Mouse (Mus musculus): ENCODE results near the gene Kcnip3. TPM values are rescaled to one million over a fixed set of nuclear protein-coding genes. Genes with fewer than 3 reads are reported as not detected.

Gene Kcnip3
- polyA plus RNA-seq, 1 experiment = 0.28 TPM

GRCm38 (mm10) chr2:127506131-127506632 lies 15.7 kb downstream of the Kcnip3 start:
- Histone ChIP-seq H3K27me3 (ENCODE audit: control insufficient read depth, insufficient read depth, insufficient read length) (peaks cover 75% of the 10 kb centered on the region), H3ac (ENCODE audit: control insufficient read depth, insufficient read length) (no peak overlapping the region), H3K4me2 (ENCODE audit: low read depth) (no peak overlapping the region), H3K36me3 (ENCODE audit: control insufficient read depth, insufficient read depth) (no peaks in the 10 kb centered on the region), H3K79me2 (ENCODE audit: control insufficient read depth, insufficient read depth) (no peaks in the 10 kb centered on the region), H3K4me3 (no peak overlapping the region)
- TF ChIP-seq CEBPB (IDR thresholded peaks at IDR 0.05; ENCODE audit: insufficient read depth, poor library complexity, severe bottlenecking) = no peak
- no peak for TF ChIP-seq E2F4 (IDR thresholded peaks at IDR 0.05; ENCODE audit: insufficient read depth)
- TF ChIP-seq SRF (IDR thresholded peaks at IDR 0.05; ENCODE audit: control insufficient read depth, insufficient read length, low read depth) = no peak
- TF ChIP-seq POLR2AphosphoS2 (IDR thresholded peaks at IDR 0.05; ENCODE audit: insufficient read length, low read depth) = no peak
- no peak for TF ChIP-seq USF1 (IDR thresholded peaks at IDR 0.05; ENCODE audit: low read depth)
- TF ChIP-seq MYOD1 (IDR thresholded peaks at IDR 0.05; ENCODE audit: control insufficient read depth in 1 of 3, insufficient read length in 2 of 3, low read depth in 2 of 3) = no peak
- no peak for TF ChIP-seq TCF12 (IDR thresholded peaks at IDR 0.05; ENCODE audit: insufficient read depth, poor library complexity, severe bottlenecking)
- no peak for TF ChIP-seq MYOG (IDR thresholded peaks at IDR 0.05; ENCODE audit: control insufficient read depth in 1 of 3, insufficient read depth in 1 of 3, insufficient read length in 2 of 3, low read depth in 2 of 3)
- no peak for TF ChIP-seq TCF3 (IDR thresholded peaks at IDR 0.05; ENCODE audit: insufficient read length, low read depth)
- TF ChIP-seq POLR2A (IDR thresholded peaks at IDR 0.05; ENCODE audit: insufficient read length, low read depth) = no peak
- no peak for TF ChIP-seq MAX (IDR thresholded peaks at IDR 0.05; ENCODE audit: low read depth)

DNA sequence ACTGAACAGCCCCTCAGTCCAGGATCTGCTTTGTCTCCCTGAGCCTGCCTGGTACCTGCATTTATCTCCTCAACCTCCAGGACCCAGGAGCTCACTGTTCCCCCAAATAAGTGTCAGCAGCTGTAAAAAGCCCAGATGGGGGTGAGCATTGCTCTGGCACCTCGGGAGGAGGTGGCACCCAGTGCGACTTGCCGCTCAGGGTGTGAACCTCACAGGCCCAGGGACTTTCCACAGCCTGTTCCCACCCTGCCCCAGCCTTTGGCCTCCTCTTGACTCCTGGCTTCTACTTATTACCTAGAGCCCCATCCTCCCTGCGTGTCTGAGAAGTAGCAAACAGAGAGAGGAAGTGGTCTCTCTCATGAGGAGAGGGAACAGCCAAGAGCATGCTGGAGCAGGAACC lies 16.7 kb downstream of the Kcnip3 start:
- Histone ChIP-seq H3K27me3 (ENCODE audit: control insufficient read depth, insufficient read depth, insufficient read length) (peaks cover 65% of the 10 kb centered on the region), H3ac (ENCODE audit: control insufficient read depth, insufficient read length) (no peak overlapping the region), H3K79me2 (ENCODE audit: control insufficient read depth, insufficient read depth) (no peaks in the 10 kb centered on the region), H3K4me2 (ENCODE audit: low read depth) (no peak overlapping the region), H3K4me3 (no peak overlapping the region), H3K36me3 (ENCODE audit: control insufficient read depth, insufficient read depth) (no peaks in the 10 kb centered on the region)
- no peak for TF ChIP-seq MYOD1 (IDR thresholded peaks at IDR 0.05; ENCODE audit: control insufficient read depth in 1 of 3, insufficient read length in 2 of 3, low read depth in 2 of 3)
- TF ChIP-seq SRF (IDR thresholded peaks at IDR 0.05; ENCODE audit: control insufficient read depth, insufficient read length, low read depth) = no peak
- TF ChIP-seq TCF12 (IDR thresholded peaks at IDR 0.05; ENCODE audit: insufficient read depth, poor library complexity, severe bottlenecking) = no peak
- no peak for TF ChIP-seq USF1 (IDR thresholded peaks at IDR 0.05; ENCODE audit: low read depth)
- TF ChIP-seq REST (IDR thresholded peaks at IDR 0.05; ENCODE audit: insufficient read depth, insufficient read length) = no peak
- TF ChIP-seq CEBPB (IDR thresholded peaks at IDR 0.05; ENCODE audit: insufficient read depth, poor library complexity, severe bottlenecking) = no peak
- TF ChIP-seq POLR2AphosphoS2 (IDR thresholded peaks at IDR 0.05; ENCODE audit: insufficient read length, low read depth) = no peak
- TF ChIP-seq TCF3 (IDR thresholded peaks at IDR 0.05; ENCODE audit: insufficient read length, low read depth) = no peak
- no peak for TF ChIP-seq MYOG (IDR thresholded peaks at IDR 0.05; ENCODE audit: control insufficient read depth in 1 of 3, insufficient read depth in 1 of 3, insufficient read length in 2 of 3, low read depth in 2 of 3)
- no peak for TF ChIP-seq MAX (IDR thresholded peaks at IDR 0.05; ENCODE audit: low read depth)
- no peak for TF ChIP-seq E2F4 (IDR thresholded peaks at IDR 0.05; ENCODE audit: insufficient read depth)
- no peak for TF ChIP-seq POLR2A (IDR thresholded peaks at IDR 0.05; ENCODE audit: insufficient read length, low read depth)

GRCm38 (mm10) chr2:127503751-127504549 lies 17.9 kb downstream of the Kcnip3 start:
- no peaks in the 10 kb centered on the region for H3K79me2 ChIP-seq (ENCODE audit: control insufficient read depth, insufficient read depth)
- no peak for TF ChIP-seq SRF (IDR thresholded peaks at IDR 0.05; ENCODE audit: control insufficient read depth, insufficient read length, low read depth)
- no peak for TF ChIP-seq POLR2AphosphoS2 (IDR thresholded peaks at IDR 0.05; ENCODE audit: insufficient read length, low read depth)
- TF ChIP-seq REST (IDR thresholded peaks at IDR 0.05; ENCODE audit: insufficient read depth, insufficient read length) = no peak

GRCm38 (mm10) chr2:127501061-127501460 lies 20.8 kb downstream of the Kcnip3 start:
- Histone ChIP-seq H3K79me2 (ENCODE audit: control insufficient read depth, insufficient read depth) (no peaks in the 10 kb centered on the region), H3K36me3 (ENCODE audit: control insufficient read depth, insufficient read depth) (no peaks in the 10 kb centered on the region), H3ac (ENCODE audit: control insufficient read depth, insufficient read length) (no peak overlapping the region), H3K27me3 (ENCODE audit: control insufficient read depth, insufficient read depth, insufficient read length) (peaks cover 61% of the 10 kb centered on the region), H3K4me3 (no peak overlapping the region), H3K4me2 (ENCODE audit: low read depth) (no peak overlapping the region)
- TF ChIP-seq TCF12 (IDR thresholded peaks at IDR 0.05; ENCODE audit: insufficient read depth, poor library complexity, severe bottlenecking) = no peak
- no peak for TF ChIP-seq USF1 (IDR thresholded peaks at IDR 0.05; ENCODE audit: low read depth)
- no peak for TF ChIP-seq MYOD1 (IDR thresholded peaks at IDR 0.05; ENCODE audit: control insufficient read depth in 1 of 3, insufficient read length in 2 of 3, low read depth in 2 of 3)
- TF ChIP-seq SRF (IDR thresholded peaks at IDR 0.05; ENCODE audit: control insufficient read depth, insufficient read length, low read depth) = no peak
- TF ChIP-seq MAX (IDR thresholded peaks at IDR 0.05; ENCODE audit: low read depth) = no peak
- no peak for TF ChIP-seq MYOG (IDR thresholded peaks at IDR 0.05; ENCODE audit: control insufficient read depth in 1 of 3, insufficient read depth in 1 of 3, insufficient read length in 2 of 3, low read depth in 2 of 3)
- no peak for TF ChIP-seq REST (IDR thresholded peaks at IDR 0.05; ENCODE audit: insufficient read depth, insufficient read length)
- TF ChIP-seq CEBPB (IDR thresholded peaks at IDR 0.05; ENCODE audit: insufficient read depth, poor library complexity, severe bottlenecking) = no peak
- TF ChIP-seq POLR2A (IDR thresholded peaks at IDR 0.05; ENCODE audit: insufficient read length, low read depth) = no peak
- no peak for TF ChIP-seq E2F4 (IDR thresholded peaks at IDR 0.05; ENCODE audit: insufficient read depth)

More at GRCm38 (mm10) chr2:127503751-127504549, 17.9 kb downstream of the Kcnip3 start:
- Histone ChIP-seq H3K36me3 (ENCODE audit: control insufficient read depth, insufficient read depth) (no peaks in the 10 kb centered on the region), H3K4me3 (no peak overlapping the region), H3K27me3 (ENCODE audit: control insufficient read depth, insufficient read depth, insufficient read length) (peaks cover 61% of the 10 kb centered on the region), H3ac (ENCODE audit: control insufficient read depth, insufficient read length) (no peak overlapping the region), H3K4me2 (ENCODE audit: low read depth) (no peak overlapping the region)
